In genomic region chr9:27180492-27180891, GRCm38 (mm10) we compare ENCODE assay signal across 15 mouse cellular contexts. TPM values are rescaled to one million over a fixed set of nuclear protein-coding genes. Genes with fewer than 3 reads are reported as not detected.
A peak's percentile ranks its signal among the peaks of the same experiment; 100 is the strongest.
DNase-seq lines count a peak whose midpoint lies in the region; ATAC-seq and TF ChIP-seq lines count a peak whose summit lies in the region.
"Had no signal": no experiment of that assay in that cellular context is flagged by ENCODE, and none has a peak within 500 bp of the region (broad histone marks: within the 10 kb centered on the region; RNA-seq: fewer than 3 reads in every experiment).

No protein-coding gene starts in this region.

- H3K4me1 ChIP-seq in hindbrain, embryonic 13.5 days (replicated peaks): peaks cover 6% of the 10 kb centered on the region
- peaks cover 2% of the 10 kb centered on the region for H3K4me1 ChIP-seq in hindbrain, embryonic 14.5 days (replicated peaks; ENCODE audit: control insufficient read depth, insufficient read depth, low read length)
- no peaks in the 10 kb centered on the region for H3K4me1 ChIP-seq in lung, postnatal 0 days (ENCODE audit: insufficient read depth, low read depth, low read length)
- H3K4me1 ChIP-seq in cortical plate, adult 2 months (ENCODE audit: control insufficient read depth, insufficient read depth, low read length): peaks cover 3% of the 10 kb centered on the region; the same call in 1 of the 2 replicates

- H3K4me2 ChIP-seq in hindbrain, embryonic 13.5 days: no peak overlapping the region
- H3K4me2 ChIP-seq in hindbrain, embryonic 14.5 days (replicated peaks): no peak overlapping the region
- no peak overlapping the region for H3K4me2 ChIP-seq in lung, postnatal 0 days (replicated peaks; ENCODE audit: low read depth, low read length)

- no peaks in the 10 kb centered on the region for H3K36me3 ChIP-seq in hindbrain, embryonic 13.5 days
- H3K36me3 ChIP-seq in hindbrain, embryonic 14.5 days (replicated peaks; ENCODE audit: control insufficient read depth, insufficient read depth): no peaks in the 10 kb centered on the region
- H3K36me3 ChIP-seq in lung, postnatal 0 days (ENCODE audit: insufficient read depth, low read length): no peaks in the 10 kb centered on the region

- 57% methylated on average over 3 of the region's 3 CpGs for WGBS in hindbrain, embryonic 13.5 days
- WGBS in hindbrain, embryonic 14.5 days: 56% methylated on average over 3 of the region's 3 CpGs
- WGBS in lung, postnatal 0 days: 37% methylated on average over 3 of the region's 3 CpGs

- H3K9ac ChIP-seq in hindbrain, embryonic 13.5 days: no peak overlapping the region
- H3K9ac ChIP-seq in hindbrain, embryonic 14.5 days: no peak overlapping the region
- H3K9ac ChIP-seq in lung, postnatal 0 days (replicated peaks; ENCODE audit: low read depth): no peak overlapping the region

- no peak for TF ChIP-seq EP300 in lung, postnatal 0 days (IDR thresholded peaks at IDR 0.05)

- no peak overlapping the region for H3K27ac ChIP-seq in hindbrain, embryonic 13.5 days
- H3K27ac ChIP-seq in hindbrain, embryonic 14.5 days: no peak overlapping the region
- no peak overlapping the region for H3K27ac ChIP-seq in lung, postnatal 0 days (ENCODE audit: low read length)
- H3K27ac ChIP-seq in cortical plate, adult 2 months (ENCODE audit: insufficient read depth, low read length): peak overlapping the region; percentile 65; the same call in 1 of the 2 replicates

- no peak overlapping the region for H3K4me3 ChIP-seq in hindbrain, embryonic 13.5 days
- H3K4me3 ChIP-seq in hindbrain, embryonic 14.5 days (replicated peaks; ENCODE audit: low read length): no peak overlapping the region
- no peak overlapping the region for H3K4me3 ChIP-seq in lung, postnatal 0 days (ENCODE audit: low read depth, low read length)
- H3K4me3 ChIP-seq in cortical plate, adult 2 months (ENCODE audit: insufficient read depth, low read length): no peak overlapping the region
- H3K4me3 ChIP-seq: myocyte had no signal

- ATAC-seq in hindbrain, embryonic 13.5 days (ENCODE audit: low FRiP score): 0 out of 2 replicates have a peak, but pooled peaks have one; percentile 19
- no peak for ATAC-seq in hindbrain, embryonic 14.5 days (ENCODE audit: low FRiP score)
- ATAC-seq in lung, postnatal 0 days: no peak
- ATAC-seq: inflammation-experienced regulatory T-cells, adult 6 months had no signal

- TF ChIP-seq CTCF in lung, postnatal 0 days (IDR thresholded peaks at IDR 0.05): peak; percentile 32; the same call in 1 of the 2 replicates
- TF ChIP-seq CTCF in cortical plate, adult 2 months (IDR thresholded peaks at IDR 0.05; ENCODE audit: extremely low read depth, insufficient read depth, low read length): peak; percentile 41

- peaks cover 17% of the 10 kb centered on the region; the same call in 1 of the 2 replicates for H3K27me3 ChIP-seq in hindbrain, embryonic 13.5 days
- H3K27me3 ChIP-seq in hindbrain, embryonic 14.5 days (ENCODE audit: control insufficient read depth, insufficient read depth, low read length): no peaks in the 10 kb centered on the region
- H3K27me3 ChIP-seq in lung, postnatal 0 days (replicated peaks; ENCODE audit: insufficient read depth, low read length): no peaks in the 10 kb centered on the region

- no peaks in the 10 kb centered on the region for H3K9me3 ChIP-seq in hindbrain, embryonic 13.5 days
- H3K9me3 ChIP-seq in hindbrain, embryonic 14.5 days (ENCODE audit: control insufficient read depth, low read length): no peaks in the 10 kb centered on the region
- H3K9me3 ChIP-seq in lung, postnatal 0 days (ENCODE audit: low read length): no peaks in the 10 kb centered on the region

- no peak for TF ChIP-seq POLR2A in cortical plate, adult 2 months (IDR thresholded peaks at IDR 0.05; ENCODE audit: extremely low read depth, insufficient read depth, low read length)

- no peak for DNase-seq in hindbrain, embryonic 14.5 days (ENCODE audit: low spot score)
- DNase-seq in lung, postnatal 0 days (ENCODE audit: low spot score): no peak
- no peak for DNase-seq in lung, postnatal 4 days
- peak; percentile 46 for DNase-seq in cerebellum, adult 9-10 months
- DNase-seq in urinary bladder, postnatal 25 days (ENCODE audit: low spot score): no peak
- DNase-seq: heart, adult 18-20 months; heart, postnatal 14 days; kidney, postnatal 25 days; layer of hippocampus, postnatal 36 days; right cerebral cortex, postnatal 14 days; thymus, postnatal 14 days had no signal

RNA-seq across cellular contexts. Expression of gene Jam3, which starts 25.3 kb away (rescaled TPM):
- polyA plus RNA-seq in hindbrain, embryonic 13.5 days (2015; fragmentation: Nextera tagmentation; extraction: Ambion mirVana): 72.6 and 80.1 TPM in 2 replicates
- polyA plus RNA-seq in hindbrain, embryonic 14.5 days (2014; fragmentation: Nextera tagmentation; extraction: Ambion mirVana): 44.5 and 46.1 TPM in 2 replicates
- 18.9 and 20.4 TPM in 2 replicates for polyA plus RNA-seq in lung, postnatal 0 days (2015; fragmentation: Nextera tagmentation; extraction: Ambion mirVana)
- 58.8 and 59.0 TPM in 2 replicates for polyA plus RNA-seq in cortical plate, adult 2 months (2012; rRNA removed)
